Mouse (Mus musculus) testis, adult 2 months (tissue): ENCODE results near the gene Arap1. TPM values are rescaled to one million over a fixed set of nuclear protein-coding genes. Genes with fewer than 3 reads are reported as not detected.

ENCODE experiments used
- H3K27ac ChIP-seq: fragments of 200-500 bp; 2 replicates; pipeline ENCODE4 v1.5.1; 2012; ENCODE audit warnings: low read depth, low read length; ENCODE audit not compliant: control insufficient read depth, insufficient read depth
- H3K27me3 ChIP-seq: fragments of 200-500 bp; 2 replicates; pipeline ENCODE4 v1.6.1; 2012; ENCODE audit warnings: mild to moderate bottlenecking, low read length, moderate library complexity; ENCODE audit not compliant: control insufficient read depth, insufficient read depth
- H3K36me3 ChIP-seq: fragments of 200-500 bp; 2 replicates; pipeline ENCODE4 v1.6.1; 2012; ENCODE audit warnings: mild to moderate bottlenecking, low read length; ENCODE audit not compliant: control insufficient read depth, insufficient read depth
- H3K4me1 ChIP-seq: fragments of 200-500 bp; 2 replicates; pipeline ENCODE4 v1.6.1; 2012; ENCODE audit warnings: low read length; ENCODE audit not compliant: control insufficient read depth, insufficient read depth
- H3K4me3 ChIP-seq: fragments of 200-500 bp; 2 replicates; pipeline ENCODE4 v1.5.1; 2012; ENCODE audit warnings: low read depth, mild to moderate bottlenecking, low read length, moderate library complexity, mixed read lengths; ENCODE audit not compliant: control insufficient read depth
- CTCF ChIP-seq: fragments of 200-500 bp; IDR thresholded peaks from 2 replicates; pipeline ENCODE4 v1.5.1; 2012; ENCODE audit warnings: low read depth, mild to moderate bottlenecking, inconsistent platforms, low read length, moderate library complexity; ENCODE audit not compliant: control insufficient read depth, insufficient read depth, insufficient replicate concordance
- POLR2A ChIP-seq: fragments of 200-500 bp; IDR thresholded peaks from 2 replicates; pipeline ENCODE4 v1.6.1; 2012; ENCODE audit warnings: low read depth, mild to moderate bottlenecking, inconsistent platforms, low read length, moderate library complexity; ENCODE audit not compliant: control insufficient read depth
- polyA plus RNA-seq: library from polyadenylated mRNA; depleted of rRNA; stranded (reverse); fragments of >200 nt; gene quantifications from 2 replicates; pipeline ENCODE4 v1.2.3, GENCODE M21; 2012

Arap1 gene
- polyA plus RNA-seq, 1 experiment: 4.9 TPM

- TF ChIP-seq POLR2A: no peak
- TF ChIP-seq CTCF: no peak
- Histone ChIP-seq H3K36me3 (no peaks in the 10 kb centered on the region), H3K4me1 (peaks cover 12% of the 10 kb centered on the region), H3K27ac (no peak overlapping the region), H3K27me3 (no peaks in the 10 kb centered on the region), H3K4me3 (no peak overlapping the region)
Measured at GRCm38 (mm10) chr7:101414661-101415511, 67.0 kb downstream of the Arap1 start.

GRCm38 (mm10) chr7:101415512-101416100 lies 67.7 kb downstream of the Arap1 start:
- no peak for TF ChIP-seq CTCF
- TF ChIP-seq POLR2A: no peak
- Histone ChIP-seq H3K27ac (no peak overlapping the region), H3K27me3 (no peaks in the 10 kb centered on the region), H3K4me3 (no peak overlapping the region), H3K36me3 (no peaks in the 10 kb centered on the region), H3K4me1 (peaks cover 15% of the 10 kb centered on the region)

- no peak for TF ChIP-seq POLR2A
- TF ChIP-seq CTCF: no peak
- Histone ChIP-seq H3K36me3 (no peaks in the 10 kb centered on the region), H3K27me3 (no peaks in the 10 kb centered on the region), H3K4me3 (no peak overlapping the region), H3K27ac (no peak overlapping the region), H3K4me1 (peaks cover 15% of the 10 kb centered on the region)
Measured at GRCm38 (mm10) chr7:101416391-101416790, 68.5 kb downstream of the Arap1 start.

- no peak overlapping the region for H3K27ac ChIP-seq
- H3K4me1 ChIP-seq: peaks cover 17% of the 10 kb centered on the region
- H3K36me3 ChIP-seq: no peaks in the 10 kb centered on the region
- H3K27me3 ChIP-seq: no peaks in the 10 kb centered on the region
- H3K4me3 ChIP-seq: peak overlapping the region; percentile 71
- TF ChIP-seq POLR2A (no peak), CTCF (no peak)
Measured at GRCm38 (mm10) chr7:101419013-101419770, 71.3 kb downstream of the Arap1 start.

GRCm38 (mm10) chr7:101421529-101421928 lies 73.7 kb downstream of the Arap1 start, which contains the start of gene Pde2a:
TSS of gene Pde2a (plus strand) at chr7:101421691.
- H3K4me3 ChIP-seq: peak within 1 kb of the TSS; percentile 71
- peaks cover 11% of the 10 kb centered on the region for H3K4me1 ChIP-seq
- TF ChIP-seq POLR2A: no peak
- no peak for TF ChIP-seq CTCF
- H3K27me3 ChIP-seq: no peaks in the 10 kb centered on the region
- H3K36me3 ChIP-seq: no peaks in the 10 kb centered on the region
- H3K27ac ChIP-seq: no peak within 1 kb of the TSS

GRCm38 (mm10) chr7:101422069-101422468 lies 74.2 kb downstream of the Arap1 start:
- TF ChIP-seq CTCF (no peak), POLR2A (no peak)
- Histone ChIP-seq H3K4me1 (peaks cover 11% of the 10 kb centered on the region), H3K4me3 (no peak overlapping the region), H3K27me3 (no peaks in the 10 kb centered on the region), H3K36me3 (no peaks in the 10 kb centered on the region), H3K27ac (no peak overlapping the region)

GRCm38 (mm10) chr7:101422646-101423045 lies 74.8 kb downstream of the Arap1 start:
- Histone ChIP-seq H3K27ac (no peak overlapping the region), H3K4me1 (peaks cover 11% of the 10 kb centered on the region), H3K27me3 (no peaks in the 10 kb centered on the region)

More at GRCm38 (mm10) chr7:101422646-101423045, 74.8 kb downstream of the Arap1 start:
- no peak for TF ChIP-seq CTCF
- TF ChIP-seq POLR2A: no peak
- Histone ChIP-seq H3K36me3 (no peaks in the 10 kb centered on the region), H3K4me3 (no peak overlapping the region)
